Mouse (Mus musculus) lung, embryonic 16.5 days (tissue): ENCODE measurements around the gene 1700092M07Rik. TPM values are rescaled to one million over a fixed set of nuclear protein-coding genes. Genes with fewer than 3 reads are reported as not detected.

Experiments
- ATAC-seq: fragments of 200-750 bp; cut with Nextera tagmentation; 2 replicates; pipeline ENCODE4 v1.8.0; 2017; ENCODE audit warnings: low read depth, mild to moderate bottlenecking, moderate library complexity
- H3K27ac ChIP-seq: fragments of 300-500 bp; sonication (generic); 2 replicates; pipeline ENCODE4 v1.5.1; 2014; ENCODE audit warnings: mild to moderate bottlenecking, control low read depth, low read length
- H3K27me3 ChIP-seq: fragments of 300-500 bp; sonication (generic); 2 replicates; pipeline ENCODE4 v1.6.1; 2014; ENCODE audit warnings: low read depth, low read length, mixed read lengths; ENCODE audit not compliant: control insufficient read depth, insufficient read depth
- H3K36me3 ChIP-seq: fragments of 300-500 bp; sonication (generic); 2 replicates; pipeline ENCODE4 v1.6.1; 2014; ENCODE audit warnings: low read length; ENCODE audit not compliant: control insufficient read depth, insufficient read depth
- H3K4me1 ChIP-seq: fragments of 300-500 bp; sonication (generic); replicated peaks from 2 replicates; pipeline ENCODE4 v1.6.1; 2014; ENCODE audit warnings: low read length, mixed read lengths; ENCODE audit not compliant: control insufficient read depth, insufficient read depth
- H3K4me2 ChIP-seq: fragments of 300-500 bp; sonication (generic); 2 replicates; pipeline ENCODE4 v1.6.1; 2014; ENCODE audit warnings: low read depth, low read length, control low read depth
- H3K4me3 ChIP-seq: fragments of 300-500 bp; sonication (generic); 2 replicates; pipeline ENCODE4 v1.5.1; 2014; ENCODE audit warnings: mild to moderate bottlenecking, low read length, control low read depth
- H3K9ac ChIP-seq: fragments of 300-500 bp; sonication (generic); 2 replicates; pipeline ENCODE4 v1.6.1; 2014; ENCODE audit warnings: low read length, control low read depth
- H3K9me3 ChIP-seq: fragments of 300-500 bp; sonication (generic); 2 replicates; pipeline ENCODE4 v1.6.1; 2016; ENCODE audit warnings: low read length; ENCODE audit not compliant: control insufficient read depth
- WGBS: fragments of 180-500 bp; shearing (Covaris S2); extraction: QIAGEN DNeasy Blood & Tissue Kit; methylation state at CpG from one replicate; pipeline ENCODE4 v1.1.7; 2014; 5-methylcytosine and 5-hydroxymethylcytosine counted together
- microRNA-seq: library from miRNA; unstranded; fragments of <30 nt; microRNA quantifications from one replicate; pipeline ENCODE4, GENCODE M21; 2016
- polyA plus RNA-seq: library from polyadenylated mRNA; unstranded; fragments of >200 nt; fragmentation: Nextera tagmentation; extraction: Ambion mirVana; gene quantifications from 2 replicates; pipeline ENCODE4 v1.2.1, GENCODE M21; 2015

Gene 1700092M07Rik
- polyA plus RNA-seq, 1 experiment from 2014 or later = 2.7 TPM

- peak; percentile 95 for ATAC-seq
- H3K36me3 ChIP-seq = peaks cover 13% of the 10 kb centered on the region
- no peaks in the 10 kb centered on the region for H3K27me3 ChIP-seq
- peak within 1 kb of the TSS; percentile 99 for H3K27ac ChIP-seq
- peak within 1 kb of the TSS; percentile 81 for H3K4me3 ChIP-seq
- 0% methylated on average over 62 of the region's 68 CpGs for WGBS
- H3K9me3 ChIP-seq = no peaks in the 10 kb centered on the region
- H3K4me2 ChIP-seq = peak within 1 kb of the TSS; percentile 90
- peak within 1 kb of the TSS; percentile 81 for H3K9ac ChIP-seq
- peaks cover 26% of the 10 kb centered on the region for H3K4me1 ChIP-seq
These were observed 33.7 kb downstream of the 1700092M07Rik start, which contains the start of gene Tmem179b for GRCm38 (mm10) chr19:8774086-8774835. Gene Tmem179b, minus strand, starts transcription at chr19:8774467.

- Histone ChIP-seq H3K27me3 (no peaks in the 10 kb centered on the region), H3K4me1 (peaks cover 26% of the 10 kb centered on the region), H3K27ac (peak overlapping the region; percentile 99), H3K4me2 (peak overlapping the region; percentile 90), H3K9me3 (no peaks in the 10 kb centered on the region), H3K4me3 (peak overlapping the region; percentile 81), H3K36me3 (peaks cover 9% of the 10 kb centered on the region; the same call in 1 of the 2 replicates), H3K9ac (peak overlapping the region; percentile 81)
- whole genome bisulfite sequencing = 4% methylated on average over 20 of the region's 20 CpGs
- no peak for ATAC-seq
These were observed 34.5 kb downstream of the 1700092M07Rik start for GRCm38 (mm10) chr19:8774951-8775421.

DNA sequence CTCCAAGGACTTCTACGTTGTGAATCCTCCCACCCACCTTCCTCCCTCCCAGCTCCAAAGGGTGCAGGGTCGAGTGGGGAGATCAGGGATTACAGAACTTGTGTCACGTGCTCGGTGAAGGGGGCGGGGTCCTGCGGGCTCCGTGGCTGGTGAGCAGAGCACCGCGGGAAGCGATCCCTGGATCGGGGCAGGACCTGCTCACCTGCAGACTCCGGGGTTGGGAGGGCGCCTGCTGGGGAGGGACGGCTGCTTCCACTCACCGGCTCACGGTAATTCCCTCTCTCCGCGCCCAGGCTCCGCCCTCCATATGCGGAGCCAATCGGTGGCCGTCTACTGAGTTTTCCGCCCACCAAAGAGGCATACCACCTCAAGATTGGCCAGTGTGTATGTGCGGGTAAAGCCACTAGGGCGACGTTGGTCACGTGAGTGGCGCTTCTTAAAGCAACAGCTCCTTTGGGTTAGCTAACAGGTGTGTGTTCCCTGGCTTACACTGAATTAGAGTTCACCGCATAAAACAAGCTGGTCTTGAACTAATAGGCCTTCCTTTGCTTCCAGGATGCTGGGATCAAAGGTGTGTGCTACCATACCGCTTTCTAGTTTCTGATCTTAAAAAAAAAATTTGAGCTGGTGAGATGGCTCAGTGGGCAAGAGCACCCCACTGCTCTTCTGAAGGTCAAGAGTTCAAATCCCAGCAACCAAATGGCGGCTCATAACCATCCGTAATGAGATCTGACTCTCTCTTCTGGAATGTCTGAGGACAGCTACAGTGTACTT, 45.7 kb downstream of the 1700092M07Rik start, which contains the start of gene Taf6l:
Gene Taf6l (minus strand): TSS at position 410 of the 774 bp plus-strand sequence.
- Histone ChIP-seq H3K4me1 (peaks cover 10% of the 10 kb centered on the region), H3K27ac (peak within 1 kb of the TSS; percentile 82), H3K4me2 (peak within 1 kb of the TSS; percentile 72), H3K4me3 (peak within 1 kb of the TSS; percentile 79), H3K9me3 (no peaks in the 10 kb centered on the region), H3K27me3 (no peaks in the 10 kb centered on the region), H3K36me3 (peaks cover 5% of the 10 kb centered on the region), H3K9ac (peak within 1 kb of the TSS; percentile 85)
- under 1% methylated on average over 32 of the region's 32 CpGs for WGBS
- peak; percentile 99 for ATAC-seq

DNA sequence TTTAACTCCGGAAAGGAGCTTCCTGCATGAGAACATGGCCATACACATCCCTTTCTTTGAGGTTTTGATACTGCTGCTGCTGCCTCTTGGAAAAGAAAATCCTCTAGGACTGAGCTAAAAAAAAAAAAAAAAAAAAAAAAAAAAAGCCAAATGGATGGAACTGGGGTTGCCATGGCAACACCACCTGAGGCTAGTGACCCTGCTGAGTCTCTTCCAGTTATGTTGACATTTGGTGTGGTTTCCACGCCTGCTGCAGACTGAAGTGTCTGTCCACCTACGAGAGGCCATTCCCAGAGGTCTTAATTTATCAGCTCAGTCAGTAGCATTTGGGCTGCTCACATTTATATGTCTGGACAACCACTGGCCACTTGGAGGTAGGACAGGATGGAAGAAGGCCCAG, 48.0 kb downstream of the 1700092M07Rik start:
- Histone ChIP-seq H3K4me2 (no peak overlapping the region), H3K27me3 (no peaks in the 10 kb centered on the region), H3K4me1 (peaks cover 10% of the 10 kb centered on the region), H3K9ac (no peak overlapping the region), H3K27ac (no peak overlapping the region), H3K4me3 (no peak overlapping the region), H3K9me3 (no peaks in the 10 kb centered on the region), H3K36me3 (peaks cover 15% of the 10 kb centered on the region)
- WGBS = 9% methylated on average over 3 of the region's 3 CpGs
- ATAC-seq = no peak

- no peak for ATAC-seq
- H3K4me3 ChIP-seq = no peak overlapping the region
- H3K27ac ChIP-seq = no peak overlapping the region
- no peaks in the 10 kb centered on the region for H3K9me3 ChIP-seq
- no peak overlapping the region for H3K4me2 ChIP-seq
- peaks cover 10% of the 10 kb centered on the region for H3K4me1 ChIP-seq
- WGBS = 31% methylated on average over 1 of the region's 1 CpGs
- H3K36me3 ChIP-seq = peaks cover 21% of the 10 kb centered on the region
- H3K27me3 ChIP-seq = no peaks in the 10 kb centered on the region
- H3K9ac ChIP-seq = no peak overlapping the region
These were observed 48.7 kb downstream of the 1700092M07Rik start for GRCm38 (mm10) chr19:8789171-8789570.

GRCm38 (mm10) chr19:8790171-8790570, 49.7 kb downstream of the 1700092M07Rik start:
- 75% methylated on average over 7 of the region's 7 CpGs for WGBS
- no peak overlapping the region for H3K27ac ChIP-seq
- peaks cover 7% of the 10 kb centered on the region for H3K4me1 ChIP-seq
- no peaks in the 10 kb centered on the region for H3K27me3 ChIP-seq
- no peak overlapping the region for H3K9ac ChIP-seq
- H3K4me2 ChIP-seq = no peak overlapping the region
- no peaks in the 10 kb centered on the region for H3K9me3 ChIP-seq
- peaks cover 28% of the 10 kb centered on the region for H3K36me3 ChIP-seq
- ATAC-seq = no peak
- no peak overlapping the region for H3K4me3 ChIP-seq

Small RNA genes lying within 50 kb of the gene (microRNA-seq; reads per million reads assigned to microRNA genes)
- gene Mir6992 = not detected

Other genes starting within 250 kb of the 1700092M07Rik start
- 0.09 and 0.11 TPM in 2 replicates for gene Slc22a8, start 149.5 kb upstream of the 1700092M07Rik start, polyA plus RNA-seq
- not detected in 2 replicates for gene Slc22a6, start 122.7 kb upstream of the 1700092M07Rik start, polyA plus RNA-seq
- 0.10 and 0.21 TPM in 2 replicates for gene Chrm1, start 76.9 kb upstream of the 1700092M07Rik start, polyA plus RNA-seq
- gene Slc3a2, start 17.3 kb upstream of the 1700092M07Rik start, polyA plus RNA-seq = 77.0 and 78.8 TPM in 2 replicates
- 75.5 and 78.9 TPM in 2 replicates for gene Wdr74, start 4.9 kb upstream of the 1700092M07Rik start, polyA plus RNA-seq
- 162 and 174 TPM in 2 replicates for gene Stx5a, start 695 bp downstream of the 1700092M07Rik start, polyA plus RNA-seq
- gene Nxf1, start 16.4 kb downstream of the 1700092M07Rik start, polyA plus RNA-seq = 186 and 190 TPM in 2 replicates
- 188 and 194 TPM in 2 replicates for gene Tmem223, start 30.3 kb downstream of the 1700092M07Rik start, polyA plus RNA-seq
- 88.2 and 89.7 TPM in 2 replicates for gene Tmem179b, start 33.7 kb downstream of the 1700092M07Rik start, polyA plus RNA-seq
- 24.0 and 26.0 TPM in 2 replicates for gene Taf6l, start 45.7 kb downstream of the 1700092M07Rik start, polyA plus RNA-seq
- gene Polr2g, start 57.9 kb downstream of the 1700092M07Rik start, polyA plus RNA-seq = 140 and 147 TPM in 2 replicates
- 5.5 and 5.6 TPM in 2 replicates for gene Zbtb3, start 61.8 kb downstream of the 1700092M07Rik start, polyA plus RNA-seq
- gene Ttc9c, start 78.6 kb downstream of the 1700092M07Rik start, polyA plus RNA-seq = 55.2 and 56.5 TPM in 2 replicates
- 4.4 and 5.0 TPM in 2 replicates for gene Hnrnpul2, start 79.3 kb downstream of the 1700092M07Rik start, polyA plus RNA-seq
- gene AC129217.1, start 89.1 kb downstream of the 1700092M07Rik start, polyA plus RNA-seq = not detected in 2 replicates
- gene Bscl2, start 96.7 kb downstream of the 1700092M07Rik start, polyA plus RNA-seq = 54.1 and 54.6 TPM in 2 replicates
- gene Gng3, start 98.5 kb downstream of the 1700092M07Rik start, polyA plus RNA-seq = 2.8 and 3.3 TPM in 2 replicates
- 1.6 and 1.7 TPM in 2 replicates for gene Lrrn4cl, start 110.0 kb downstream of the 1700092M07Rik start, polyA plus RNA-seq
- 156 and 164 TPM in 2 replicates for gene Ubxn1, start 130.8 kb downstream of the 1700092M07Rik start, polyA plus RNA-seq
- 63.5 and 64.0 TPM in 2 replicates for gene Uqcc3, start 140.2 kb downstream of the 1700092M07Rik start, polyA plus RNA-seq
- gene Lbhd1, start 143.0 kb downstream of the 1700092M07Rik start, polyA plus RNA-seq = 71.3 and 75.9 TPM in 2 replicates
- gene Gm49403, start 143.2 kb downstream of the 1700092M07Rik start, polyA plus RNA-seq = not detected in 2 replicates
- 68.4 and 71.4 TPM in 2 replicates for gene 1810009A15Rik, start 148.1 kb downstream of the 1700092M07Rik start, polyA plus RNA-seq
- gene Gm49416, start 148.2 kb downstream of the 1700092M07Rik start, polyA plus RNA-seq = not detected in 2 replicates
- gene Ints5, start 152.3 kb downstream of the 1700092M07Rik start, polyA plus RNA-seq = 38.3 and 40.8 TPM in 2 replicates
- gene Ganab, start 157.4 kb downstream of the 1700092M07Rik start, polyA plus RNA-seq = 125 and 127 TPM in 2 replicates
- gene B3gat3, start 179.7 kb downstream of the 1700092M07Rik start, polyA plus RNA-seq = 40.2 and 43.5 TPM in 2 replicates
- 2.8 and 4.0 TPM in 2 replicates for gene Rom1, start 188.6 kb downstream of the 1700092M07Rik start, polyA plus RNA-seq
- 31.0 and 32.2 TPM in 2 replicates for gene Eml3, start 188.8 kb downstream of the 1700092M07Rik start, polyA plus RNA-seq
- gene Mta2, start 201.2 kb downstream of the 1700092M07Rik start, polyA plus RNA-seq = 149 and 164 TPM in 2 replicates
- gene Tut1, start 213.1 kb downstream of the 1700092M07Rik start, polyA plus RNA-seq = 27.5 and 28.9 TPM in 2 replicates
- gene Eef1g, start 226.3 kb downstream of the 1700092M07Rik start, polyA plus RNA-seq = 366 TPM in 2 replicates
- gene Ahnak, start 248.6 kb downstream of the 1700092M07Rik start, polyA plus RNA-seq = 30.5 and 31.0 TPM in 2 replicates